In the genomic region with DNA sequence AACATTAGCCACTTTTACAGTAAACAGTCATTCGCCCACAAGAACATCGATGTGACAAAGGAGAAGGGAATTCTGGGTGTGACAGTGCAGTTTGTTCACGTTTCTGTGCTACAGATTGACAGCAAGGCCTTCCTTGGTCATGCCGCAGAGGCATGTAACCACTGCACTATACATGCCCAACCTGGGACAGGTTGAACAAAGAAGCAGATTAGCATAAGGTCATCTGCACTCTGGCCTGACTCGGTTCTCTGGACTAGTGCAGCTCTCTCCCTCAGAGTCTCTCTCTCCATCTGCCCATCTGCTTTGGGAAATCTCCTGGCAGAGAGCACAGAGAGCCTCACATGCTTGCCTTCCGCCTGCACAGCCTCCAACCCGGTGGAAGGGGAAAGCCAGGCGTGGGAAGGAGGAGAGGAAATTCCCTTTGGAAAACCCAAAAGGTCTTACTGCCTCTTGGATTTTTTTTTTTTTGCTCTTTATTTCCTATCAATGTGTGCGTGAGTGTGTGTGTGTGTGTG, we compare ENCODE assay signal across 18 mouse cellular contexts. TPM values are rescaled to one million over a fixed set of nuclear protein-coding genes. Genes with fewer than 3 reads are reported as not detected.
DNase-seq lines count a peak whose midpoint lies in the region; ATAC-seq and TF ChIP-seq lines count a peak whose summit lies in the region.
"Had no signal": no experiment of that assay in that cellular context is flagged by ENCODE, and none has a peak within 500 bp of the region (broad histone marks: within the 10 kb centered on the region; RNA-seq: fewer than 3 reads in every experiment).

No protein-coding gene starts in this region.

- no peak for TF ChIP-seq CTCF in hindbrain, postnatal 0 days (IDR thresholded peaks at IDR 0.05; ENCODE audit: low read depth)
- TF ChIP-seq CTCF in brain, embryonic 14.5 days (IDR thresholded peaks at IDR 0.05; ENCODE audit: borderline replicate concordance, extremely low read depth, insufficient read depth, insufficient read length), result no peak

- no peak overlapping the region for H3K27ac ChIP-seq in hindbrain, postnatal 0 days
- H3K27ac ChIP-seq in hindbrain, embryonic 11.5 days (ENCODE audit: low read depth, low read length), result no peak overlapping the region
- H3K27ac ChIP-seq: heart, embryonic 13.5 days; hindbrain, embryonic 15.5 days; macrophage; midbrain, embryonic 15.5 days; neural tube, embryonic 13.5 days had no signal

- no peaks in the 10 kb centered on the region for H3K9me3 ChIP-seq in hindbrain, postnatal 0 days (ENCODE audit: low read length)
- no peaks in the 10 kb centered on the region for H3K9me3 ChIP-seq in hindbrain, embryonic 11.5 days (ENCODE audit: control insufficient read depth, low read length)
- H3K9me3 ChIP-seq: heart, embryonic 13.5 days; hindbrain, embryonic 15.5 days; midbrain, embryonic 15.5 days; neural tube, embryonic 13.5 days had no signal

- no peak overlapping the region for H3K4me2 ChIP-seq in hindbrain, postnatal 0 days (ENCODE audit: low read depth, low read length)
- H3K4me2 ChIP-seq in hindbrain, embryonic 11.5 days (replicated peaks; ENCODE audit: low read depth, low read length), result no peak overlapping the region
- H3K4me2 ChIP-seq: heart, embryonic 13.5 days; hindbrain, embryonic 15.5 days; midbrain, embryonic 15.5 days; neural tube, embryonic 13.5 days had no signal

- no peaks in the 10 kb centered on the region for H3K4me1 ChIP-seq in hindbrain, postnatal 0 days (ENCODE audit: insufficient read depth, low read length)
- H3K4me1 ChIP-seq in hindbrain, embryonic 11.5 days (replicated peaks; ENCODE audit: control insufficient read depth, insufficient read depth, low read length), result 0 out of 2 replicates have a peak, but pooled peaks cover 3% of the 10 kb centered on the region

- no peaks in the 10 kb centered on the region for H3K27me3 ChIP-seq in hindbrain, postnatal 0 days (ENCODE audit: insufficient read depth, low read length)
- H3K27me3 ChIP-seq in hindbrain, embryonic 11.5 days (ENCODE audit: control insufficient read depth, insufficient read depth, low read length), result no peaks in the 10 kb centered on the region
- H3K27me3 ChIP-seq: CH12.LX; heart, embryonic 13.5 days; hindbrain, embryonic 15.5 days; midbrain, embryonic 15.5 days; neural tube, embryonic 13.5 days; Patski had no signal

- no peaks in the 10 kb centered on the region for H3K36me3 ChIP-seq in hindbrain, postnatal 0 days (ENCODE audit: insufficient read depth, low read length)
- no peaks in the 10 kb centered on the region for H3K36me3 ChIP-seq in hindbrain, embryonic 11.5 days (ENCODE audit: control insufficient read depth, insufficient read depth, low read length)
- H3K36me3 ChIP-seq: heart, embryonic 13.5 days; hindbrain, embryonic 15.5 days; midbrain, embryonic 15.5 days; neural tube, embryonic 13.5 days had no signal

- no peak for TF ChIP-seq POLR2A in brain, embryonic 14.5 days (IDR thresholded peaks at IDR 0.05; ENCODE audit: borderline replicate concordance, extremely low read depth, insufficient read depth, insufficient read length, poor library complexity, severe bottlenecking)

- WGBS in hindbrain, postnatal 0 days, result 67% methylated on average over 9 of the region's 9 CpGs
- WGBS in hindbrain, embryonic 11.5 days, result 79% methylated on average over 9 of the region's 9 CpGs

- no peak overlapping the region for H3K9ac ChIP-seq in hindbrain, postnatal 0 days (replicated peaks; ENCODE audit: low read length)
- no peak overlapping the region for H3K9ac ChIP-seq in hindbrain, embryonic 11.5 days (ENCODE audit: low read depth, low read length)
- H3K9ac ChIP-seq: heart, embryonic 13.5 days; hindbrain, embryonic 15.5 days; midbrain, embryonic 15.5 days; neural tube, embryonic 13.5 days had no signal

- ATAC-seq in hindbrain, postnatal 0 days, result no peak
- no peak for ATAC-seq in hindbrain, embryonic 11.5 days (ENCODE audit: low FRiP score)
- ATAC-seq in activated CD4-positive, CD25-positive, alpha-beta regulatory T cell, adult 4 months, result no peak
- ATAC-seq: forebrain, embryonic 16.5 days; midbrain, embryonic 15.5 days; Patski had no signal

- H3K4me3 ChIP-seq in hindbrain, postnatal 0 days (ENCODE audit: low read length), result no peak overlapping the region
- H3K4me3 ChIP-seq in hindbrain, embryonic 11.5 days (ENCODE audit: low read depth, low read length), result no peak overlapping the region
- H3K4me3 ChIP-seq: heart, embryonic 13.5 days; hindbrain, embryonic 15.5 days; midbrain, embryonic 15.5 days; neural tube, embryonic 13.5 days had no signal

- peak; percentile 20 for DNase-seq in hindbrain, postnatal 0 days (ENCODE audit: low spot score)
- DNase-seq in hindbrain, embryonic 11.5 days (ENCODE audit: low spot score), result no peak
- peak; percentile 11 for DNase-seq in brain, embryonic 14.5 days (ENCODE audit: low read depth)
- DNase-seq in cerebellum, postnatal 10 days, result peak; percentile 67 to 75
- DNase-seq in layer of hippocampus, postnatal 14 days (ENCODE audit: low spot score in 2 of 2), result peak; percentile 8 to 9
- no peak for DNase-seq in T-cell, adult 2 months (ENCODE audit: low spot score)
- DNase-seq: adrenal gland, postnatal 36 days; kidney, adult 8-10 months; thymus, postnatal 25 days had no signal

RNA-seq across cellular contexts. Expression of a gene that starts 24.4 kb away (rescaled TPM):
- total RNA-seq in hindbrain, postnatal 0 days (2014; rRNA removed), result 3.0 and 3.2 TPM in 2 replicates
- polyA plus RNA-seq in hindbrain, postnatal 0 days (2015; fragmentation: Nextera tagmentation; extraction: Ambion mirVana), result 5.8 TPM in 2 replicates
- 30.1 and 31.2 TPM in 2 replicates for polyA plus RNA-seq in hindbrain, embryonic 11.5 days (2014; fragmentation: Nextera tagmentation; extraction: Ambion mirVana)
- 3.0 and 3.8 TPM in 2 replicates for polyA plus RNA-seq in brain, embryonic 14.5 days (2012; rRNA removed)
- total RNA-seq in layer of hippocampus, postnatal 14 days (2021), result 1 to 10 TPM in 1 of 2 experiments, under 1 TPM in 1; 0.99 to 1.2 TPM
- polyA plus RNA-seq in activated CD4-positive, CD25-positive, alpha-beta regulatory T cell, adult 4 months (2017; shearing (Covaris generic)), result not detected
- polyA plus RNA-seq: macrophage, Patski had no signal

RNA-seq across cellular contexts. Expression of a gene that starts 40.1 kb away (rescaled TPM):
- 1.5 and 2.4 TPM in 2 replicates for total RNA-seq in hindbrain, postnatal 0 days (2014; rRNA removed)
- 8.3 and 10.1 TPM in 2 replicates for polyA plus RNA-seq in hindbrain, postnatal 0 days (2015; fragmentation: Nextera tagmentation; extraction: Ambion mirVana)
- 7.7 and 8.9 TPM in 2 replicates for polyA plus RNA-seq in hindbrain, embryonic 11.5 days (2014; fragmentation: Nextera tagmentation; extraction: Ambion mirVana)
- 2.2 and 3.5 TPM in 2 replicates for polyA plus RNA-seq in brain, embryonic 14.5 days (2012; rRNA removed)
- 1 to 10 TPM; 2.2 to 2.3 TPM for total RNA-seq in layer of hippocampus, postnatal 14 days (2021)
- 100 to 1,000 TPM; 177 to 205 TPM for polyA plus RNA-seq in activated CD4-positive, CD25-positive, alpha-beta regulatory T cell, adult 4 months (2017; shearing (Covaris generic))

RNA-seq across cellular contexts. Expression of a gene that starts 59.3 kb away (rescaled TPM):
- 17.5 and 26.9 TPM in 2 replicates for total RNA-seq in hindbrain, postnatal 0 days (2014; rRNA removed)
- 15.2 and 17.1 TPM in 2 replicates for polyA plus RNA-seq in hindbrain, postnatal 0 days (2015; fragmentation: Nextera tagmentation; extraction: Ambion mirVana)
- 46.7 and 47.7 TPM in 2 replicates for polyA plus RNA-seq in hindbrain, embryonic 11.5 days (2014; fragmentation: Nextera tagmentation; extraction: Ambion mirVana)
- polyA plus RNA-seq in brain, embryonic 14.5 days (2012; rRNA removed), result 18.1 and 20.2 TPM in 2 replicates
- total RNA-seq in layer of hippocampus, postnatal 14 days (2021), result 10 to 100 TPM; 20.8 to 24.3 TPM
- polyA plus RNA-seq in activated CD4-positive, CD25-positive, alpha-beta regulatory T cell, adult 4 months (2017; shearing (Covaris generic)), result 10 to 100 TPM; 28.2 to 31.5 TPM

Comparison
In these comparisons a context has a peak if more than half of its experiments do, and no peak if none do; other contexts are left out.
1. DNase-seq: peak in hindbrain, postnatal 0 days (single experiment), brain, embryonic 14.5 days (single experiment), cerebellum, postnatal 10 days (2 of 2) and layer of hippocampus, postnatal 14 days (2 of 2); none in hindbrain, embryonic 11.5 days (single experiment) and T-cell, adult 2 months (single experiment).
2. RNA of a gene that starts 40.1 kb away (polyA plus RNA-seq): 177 to 205 TPM in activated CD4-positive, CD25-positive, alpha-beta regulatory T cell, adult 4 months; 8.3 to 10.1 TPM in hindbrain, postnatal 0 days, 7.7 to 8.9 TPM in hindbrain, embryonic 11.5 days and 2.2 to 3.5 TPM in brain, embryonic 14.5 days; every median in the first group is over 10 times any median in the second.